Mouse (Mus musculus) myocyte (in vitro differentiated cells): ENCODE measurements around the gene Fez1.

Source experiments
- POLR2AphosphoS2 ChIP-seq: IDR thresholded peaks from one replicate; pipeline ENCODE4 v1.6.1; 2011; ENCODE audit warnings: low read depth, control low read depth; ENCODE audit not compliant: insufficient read length
- USF1 ChIP-seq: IDR thresholded peaks from one replicate; pipeline ENCODE4 v1.6.1; 2011; ENCODE audit warnings: low read depth, mild to moderate bottlenecking, control low read depth, moderate library complexity

DNA sequence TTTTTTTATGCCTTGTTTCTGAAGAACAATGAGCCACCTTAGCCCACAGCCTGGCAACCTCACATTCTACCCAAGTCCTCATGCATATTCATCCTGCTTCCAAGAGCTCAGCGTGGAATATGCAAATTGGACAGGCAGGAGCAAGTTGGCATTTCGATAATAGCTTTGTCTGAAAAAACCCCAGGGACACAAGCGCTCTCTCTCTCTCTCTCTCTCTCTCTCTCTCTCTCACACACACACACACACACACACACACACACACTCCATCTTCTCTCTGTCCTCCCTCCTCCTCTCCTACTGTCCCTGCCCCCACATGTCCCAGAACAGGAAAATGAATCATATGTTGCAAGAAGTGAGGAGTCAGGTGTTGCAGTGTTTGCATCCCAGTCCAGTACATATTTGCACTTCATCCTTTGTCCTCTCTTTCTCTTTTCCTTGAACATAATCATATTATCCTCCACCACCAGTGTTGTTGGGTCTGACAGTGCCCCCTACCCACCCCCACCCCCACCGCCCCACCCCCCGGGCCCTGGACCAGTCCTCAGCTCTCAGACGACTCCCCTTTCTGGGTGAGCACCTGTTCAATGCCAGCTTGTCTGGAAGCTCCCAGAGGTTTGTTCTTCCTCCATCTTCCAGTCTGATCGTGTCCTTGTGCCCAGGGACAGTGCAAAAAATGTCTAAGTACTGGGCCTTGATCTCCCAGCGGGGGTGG is 60.5 kb downstream of the Fez1 start:
- TF ChIP-seq USF1 (no peak), POLR2AphosphoS2 (no peak)
